16 mouse cellular contexts compared by ENCODE assay signal in genomic region chr3:100009807-100010206, GRCm38 (mm10).
"Had no signal": no experiment of that assay in that cellular context is flagged by ENCODE, and none has a peak within 500 bp of the region (broad histone marks: within the 10 kb centered on the region; RNA-seq: fewer than 3 reads in every experiment).

No protein-coding gene starts in this region.

- H3K9me3 ChIP-seq: liver, embryonic 15.5 days; lung, embryonic 15.5 days; midbrain, embryonic 15.5 days; neural tube, embryonic 12.5 days; stomach, embryonic 15.5 days had no signal

- H3K4me2 ChIP-seq: liver, embryonic 11.5 days; liver, embryonic 15.5 days; lung, embryonic 15.5 days; midbrain, embryonic 11.5 days; midbrain, embryonic 15.5 days; neural tube, embryonic 12.5 days; stomach, embryonic 15.5 days had no signal

- H3K4me3 ChIP-seq: left cerebral cortex, adult 2 months; liver, embryonic 15.5 days; lung, embryonic 15.5 days; megakaryocyte, embryonic 14.5 days; midbrain, embryonic 15.5 days; neural tube, embryonic 12.5 days; stomach, embryonic 15.5 days had no signal

- ATAC-seq: intestine, embryonic 16.5 days; midbrain, embryonic 15.5 days had no signal

- H3K9ac ChIP-seq: liver, embryonic 15.5 days; lung, embryonic 15.5 days; midbrain, embryonic 15.5 days; neural tube, embryonic 12.5 days; stomach, embryonic 15.5 days had no signal

- DNase-seq: kidney, adult 2 months; lung, postnatal 14 days; right cerebral cortex, postnatal 14 days; thymus, adult 2 months; thymus, postnatal 25 days had no signal

- H3K4me1 ChIP-seq: liver, embryonic 15.5 days; lung, embryonic 15.5 days; megakaryocyte, embryonic 14.5 days; midbrain, embryonic 15.5 days; neural tube, embryonic 12.5 days; stomach, embryonic 15.5 days had no signal

- H3K36me3 ChIP-seq: liver, embryonic 15.5 days; lung, embryonic 15.5 days; midbrain, embryonic 15.5 days; neural tube, embryonic 12.5 days; stomach, embryonic 15.5 days had no signal

- H3K27me3 ChIP-seq: liver, embryonic 15.5 days; lung, embryonic 15.5 days; megakaryocyte, embryonic 14.5 days; midbrain, embryonic 15.5 days; neural tube, embryonic 12.5 days; stomach, embryonic 15.5 days had no signal

- H3K27ac ChIP-seq: left cerebral cortex, adult 2 months; liver, embryonic 15.5 days; lung, embryonic 15.5 days; macrophage; midbrain, embryonic 15.5 days; neural tube, embryonic 12.5 days; stomach, embryonic 15.5 days had no signal
